Mouse (Mus musculus): ENCODE data around the gene Rbfox3. TPM values are rescaled to one million over a fixed set of nuclear protein-coding genes. Genes with fewer than 3 reads are reported as not detected.

The Rbfox3 gene
- polyA plus RNA-seq, 1 experiment: not detected

DNA sequence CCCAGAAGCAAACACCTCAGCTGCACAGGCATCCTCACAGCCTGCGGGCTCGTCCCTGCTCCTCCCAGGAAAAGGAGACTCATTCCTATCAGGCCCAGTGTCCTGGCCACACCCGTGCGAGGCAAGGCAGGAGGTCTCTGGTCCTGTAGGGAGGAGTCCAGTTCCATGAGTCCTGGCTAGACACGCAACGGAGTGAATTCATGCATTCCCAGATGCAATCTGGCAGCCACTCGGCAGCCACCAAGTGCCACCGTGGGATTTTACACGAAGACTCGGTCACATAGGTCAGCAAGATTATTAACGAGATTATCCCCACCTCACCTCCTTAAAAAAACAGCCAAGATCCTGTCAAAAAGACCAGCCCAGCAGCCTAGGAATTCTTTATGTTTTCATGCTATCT is 37.4 kb downstream of the Rbfox3 start:
- no peak overlapping the region for H3K4me2 ChIP-seq (ENCODE audit: low read depth)
- no peak overlapping the region for H3K4me3 ChIP-seq
- H3K79me2 ChIP-seq (ENCODE audit: control insufficient read depth, insufficient read depth): no peaks in the 10 kb centered on the region
- no peak for TF ChIP-seq MYOD1 (IDR thresholded peaks at IDR 0.05; ENCODE audit: control insufficient read depth in 1 of 3, insufficient read length in 2 of 3, low read depth in 2 of 3)
- peaks cover 53% of the 10 kb centered on the region for H3K27me3 ChIP-seq (ENCODE audit: control insufficient read depth, insufficient read depth, insufficient read length)
- H3K36me3 ChIP-seq (ENCODE audit: control insufficient read depth, insufficient read depth): no peaks in the 10 kb centered on the region
- H3ac ChIP-seq (ENCODE audit: control insufficient read depth, insufficient read length): no peak overlapping the region

DNA sequence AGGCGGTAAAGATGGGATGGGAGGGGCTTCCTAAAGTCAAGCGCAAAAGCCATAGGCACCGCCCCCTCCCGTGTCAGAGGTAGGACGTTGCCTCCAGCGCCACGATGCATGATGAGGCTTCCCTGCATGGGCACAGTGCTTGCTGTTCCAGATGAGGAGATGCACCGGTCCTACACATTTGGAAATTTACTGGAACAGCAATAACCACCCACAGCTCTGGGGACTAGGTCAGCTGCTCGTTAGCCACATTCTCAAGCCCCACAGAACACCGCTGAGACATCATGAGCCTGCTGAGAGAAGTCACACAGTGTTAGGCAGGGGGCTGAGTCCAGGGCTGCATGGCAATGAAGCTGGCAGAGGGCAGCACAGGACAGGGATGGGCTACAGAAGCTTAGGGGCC is 39.9 kb downstream of the Rbfox3 start:
- H3K27me3 ChIP-seq (ENCODE audit: control insufficient read depth, insufficient read depth, insufficient read length): peaks cover 37% of the 10 kb centered on the region
- no peak overlapping the region for H3K4me3 ChIP-seq
- no peaks in the 10 kb centered on the region for H3K79me2 ChIP-seq (ENCODE audit: control insufficient read depth, insufficient read depth)
- TF ChIP-seq MYOG (IDR thresholded peaks at IDR 0.05; ENCODE audit: control insufficient read depth in 1 of 3, insufficient read depth in 1 of 3, insufficient read length in 2 of 3, low read depth in 2 of 3): no peak
- TF ChIP-seq REST (IDR thresholded peaks at IDR 0.05; ENCODE audit: insufficient read depth, insufficient read length): no peak
- no peak for TF ChIP-seq TCF12 (IDR thresholded peaks at IDR 0.05; ENCODE audit: insufficient read depth, poor library complexity, severe bottlenecking)
- TF ChIP-seq POLR2AphosphoS2 (IDR thresholded peaks at IDR 0.05; ENCODE audit: insufficient read length, low read depth): no peak
- TF ChIP-seq MAX (IDR thresholded peaks at IDR 0.05; ENCODE audit: low read depth): no peak
- no peak for TF ChIP-seq SRF (IDR thresholded peaks at IDR 0.05; ENCODE audit: control insufficient read depth, insufficient read length, low read depth)
- no peak for TF ChIP-seq POLR2A (IDR thresholded peaks at IDR 0.05; ENCODE audit: insufficient read length, low read depth)
- no peak for TF ChIP-seq USF1 (IDR thresholded peaks at IDR 0.05; ENCODE audit: low read depth)
- no peak for TF ChIP-seq E2F4 (IDR thresholded peaks at IDR 0.05; ENCODE audit: insufficient read depth)
- TF ChIP-seq TCF3 (IDR thresholded peaks at IDR 0.05; ENCODE audit: insufficient read length, low read depth): no peak
- no peak overlapping the region for H3K4me2 ChIP-seq (ENCODE audit: low read depth)
- H3K36me3 ChIP-seq (ENCODE audit: control insufficient read depth, insufficient read depth): no peaks in the 10 kb centered on the region
- H3ac ChIP-seq (ENCODE audit: control insufficient read depth, insufficient read length): no peak overlapping the region

DNA sequence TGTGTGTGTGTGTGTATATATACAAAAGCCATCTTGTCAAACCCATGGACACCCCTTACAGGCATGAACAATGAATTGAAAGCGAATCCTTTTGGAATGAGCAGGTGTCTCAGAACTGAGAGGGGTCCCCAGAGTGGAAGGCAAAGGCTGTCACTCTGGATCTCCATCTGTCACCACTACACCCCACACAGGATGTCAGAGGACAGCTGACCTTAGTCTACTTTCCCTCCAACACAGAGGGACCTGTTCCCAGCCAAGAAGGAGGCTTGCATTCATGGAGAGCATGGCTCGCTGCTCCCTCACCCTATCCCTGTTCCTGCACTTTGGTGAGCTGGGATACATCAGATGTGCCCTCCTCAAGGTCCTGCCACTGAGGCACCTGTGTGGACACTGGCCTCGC is 48.0 kb downstream of the Rbfox3 start:
- H3K4me3 ChIP-seq: no peak overlapping the region
- no peak for TF ChIP-seq MYOD1 (IDR thresholded peaks at IDR 0.05; ENCODE audit: control insufficient read depth in 1 of 3, insufficient read length in 2 of 3, low read depth in 2 of 3)
- no peak for TF ChIP-seq MAX (IDR thresholded peaks at IDR 0.05; ENCODE audit: low read depth)
- no peak for TF ChIP-seq CEBPB (IDR thresholded peaks at IDR 0.05; ENCODE audit: insufficient read depth, poor library complexity, severe bottlenecking)
- TF ChIP-seq SRF (IDR thresholded peaks at IDR 0.05; ENCODE audit: control insufficient read depth, insufficient read length, low read depth): no peak
- TF ChIP-seq TCF3 (IDR thresholded peaks at IDR 0.05; ENCODE audit: insufficient read length, low read depth): no peak
- TF ChIP-seq E2F4 (IDR thresholded peaks at IDR 0.05; ENCODE audit: insufficient read depth): no peak
- no peak for TF ChIP-seq USF1 (IDR thresholded peaks at IDR 0.05; ENCODE audit: low read depth)
- no peak for TF ChIP-seq REST (IDR thresholded peaks at IDR 0.05; ENCODE audit: insufficient read depth, insufficient read length)
- no peak for TF ChIP-seq POLR2A (IDR thresholded peaks at IDR 0.05; ENCODE audit: insufficient read length, low read depth)
- no peak for TF ChIP-seq POLR2AphosphoS2 (IDR thresholded peaks at IDR 0.05; ENCODE audit: insufficient read length, low read depth)
- TF ChIP-seq TCF12 (IDR thresholded peaks at IDR 0.05; ENCODE audit: insufficient read depth, poor library complexity, severe bottlenecking): no peak
- no peak for TF ChIP-seq MYOG (IDR thresholded peaks at IDR 0.05; ENCODE audit: control insufficient read depth in 1 of 3, insufficient read depth in 1 of 3, insufficient read length in 2 of 3, low read depth in 2 of 3)
- H3K79me2 ChIP-seq (ENCODE audit: control insufficient read depth, insufficient read depth): no peaks in the 10 kb centered on the region
- H3ac ChIP-seq (ENCODE audit: control insufficient read depth, insufficient read length): no peak overlapping the region
- peaks cover 34% of the 10 kb centered on the region for H3K27me3 ChIP-seq (ENCODE audit: control insufficient read depth, insufficient read depth, insufficient read length)
- no peak overlapping the region for H3K4me2 ChIP-seq (ENCODE audit: low read depth)
- H3K36me3 ChIP-seq (ENCODE audit: control insufficient read depth, insufficient read depth): no peaks in the 10 kb centered on the region

DNA sequence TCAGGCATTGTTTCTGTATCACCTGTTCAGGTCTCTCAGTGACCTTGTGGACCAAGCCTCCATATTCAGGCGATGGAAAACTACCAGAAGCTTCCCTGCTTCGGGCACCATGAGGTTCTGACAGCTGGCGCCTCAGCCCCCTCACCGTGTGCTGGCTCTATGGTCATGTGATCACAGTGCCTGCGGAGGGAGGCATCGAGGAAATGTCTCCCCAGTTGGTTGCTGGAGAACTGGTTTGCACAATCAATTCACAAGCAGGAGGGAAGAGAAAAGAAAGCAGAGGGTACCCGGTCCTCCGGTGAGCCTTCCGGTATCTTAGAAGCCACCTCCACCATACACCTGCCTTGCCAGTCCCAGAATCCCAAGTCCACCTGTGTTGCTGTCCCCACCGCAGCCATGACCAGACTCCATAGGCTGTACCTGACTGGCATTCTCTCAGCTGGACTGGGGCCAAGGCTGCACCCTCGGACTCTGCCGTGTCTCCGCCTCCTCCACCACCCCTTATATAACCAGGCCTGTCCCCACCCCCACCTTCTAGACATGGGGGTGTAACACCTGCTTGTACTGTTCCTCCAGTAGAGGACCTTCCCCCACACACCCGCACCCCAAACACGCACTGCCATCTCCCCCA is 49.5 kb downstream of the Rbfox3 start:
- no peak overlapping the region for H3K4me3 ChIP-seq
- H3ac ChIP-seq (ENCODE audit: control insufficient read depth, insufficient read length): no peak overlapping the region
- no peak for TF ChIP-seq TCF3 (IDR thresholded peaks at IDR 0.05; ENCODE audit: insufficient read length, low read depth)
- TF ChIP-seq MAX (IDR thresholded peaks at IDR 0.05; ENCODE audit: low read depth): no peak
- no peak for TF ChIP-seq USF1 (IDR thresholded peaks at IDR 0.05; ENCODE audit: low read depth)
- TF ChIP-seq POLR2A (IDR thresholded peaks at IDR 0.05; ENCODE audit: insufficient read length, low read depth): no peak
- no peak for TF ChIP-seq CEBPB (IDR thresholded peaks at IDR 0.05; ENCODE audit: insufficient read depth, poor library complexity, severe bottlenecking)
- TF ChIP-seq POLR2AphosphoS2 (IDR thresholded peaks at IDR 0.05; ENCODE audit: insufficient read length, low read depth): no peak
- no peak for TF ChIP-seq MYOG (IDR thresholded peaks at IDR 0.05; ENCODE audit: control insufficient read depth in 1 of 3, insufficient read depth in 1 of 3, insufficient read length in 2 of 3, low read depth in 2 of 3)
- no peak for TF ChIP-seq MYOD1 (IDR thresholded peaks at IDR 0.05; ENCODE audit: control insufficient read depth in 1 of 3, insufficient read length in 2 of 3, low read depth in 2 of 3)
- TF ChIP-seq E2F4 (IDR thresholded peaks at IDR 0.05; ENCODE audit: insufficient read depth): no peak
- TF ChIP-seq TCF12 (IDR thresholded peaks at IDR 0.05; ENCODE audit: insufficient read depth, poor library complexity, severe bottlenecking): no peak
- TF ChIP-seq REST (IDR thresholded peaks at IDR 0.05; ENCODE audit: insufficient read depth, insufficient read length): no peak
- H3K27me3 ChIP-seq (ENCODE audit: control insufficient read depth, insufficient read depth, insufficient read length): peaks cover 35% of the 10 kb centered on the region
- H3K4me2 ChIP-seq (ENCODE audit: low read depth): no peak overlapping the region
- no peaks in the 10 kb centered on the region for H3K36me3 ChIP-seq (ENCODE audit: control insufficient read depth, insufficient read depth)
- H3K79me2 ChIP-seq (ENCODE audit: control insufficient read depth, insufficient read depth): no peaks in the 10 kb centered on the region

DNA sequence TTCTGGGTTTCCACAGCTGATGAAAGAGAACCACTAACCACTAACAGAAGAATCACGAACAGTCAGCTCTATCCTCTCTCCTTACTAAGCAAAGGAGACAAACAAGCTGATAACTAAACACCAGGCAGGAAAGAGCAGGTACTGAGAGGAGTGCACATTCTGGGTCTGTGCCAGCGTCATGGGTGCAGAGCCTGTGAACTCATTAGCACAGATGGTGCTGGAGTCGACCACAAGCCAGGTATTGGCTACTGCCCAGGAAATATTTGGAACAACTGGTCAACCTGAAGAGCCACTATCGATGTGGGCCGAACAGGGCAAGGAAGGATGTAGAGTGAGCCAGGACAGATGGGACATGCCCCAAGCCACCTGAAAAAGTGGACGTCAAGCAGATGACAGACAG is 50.2 kb downstream of the Rbfox3 start:
- no peak overlapping the region for H3K4me3 ChIP-seq
- H3K27me3 ChIP-seq (ENCODE audit: control insufficient read depth, insufficient read depth, insufficient read length): peaks cover 42% of the 10 kb centered on the region
- H3ac ChIP-seq (ENCODE audit: control insufficient read depth, insufficient read length): no peak overlapping the region
- H3K36me3 ChIP-seq (ENCODE audit: control insufficient read depth, insufficient read depth): no peaks in the 10 kb centered on the region
- TF ChIP-seq MYOD1 (IDR thresholded peaks at IDR 0.05; ENCODE audit: control insufficient read depth in 1 of 3, insufficient read length in 2 of 3, low read depth in 2 of 3) (no peak), SRF (IDR thresholded peaks at IDR 0.05; ENCODE audit: control insufficient read depth, insufficient read length, low read depth) (no peak), USF1 (IDR thresholded peaks at IDR 0.05; ENCODE audit: low read depth) (no peak), E2F4 (IDR thresholded peaks at IDR 0.05; ENCODE audit: insufficient read depth) (no peak), TCF12 (IDR thresholded peaks at IDR 0.05; ENCODE audit: insufficient read depth, poor library complexity, severe bottlenecking) (no peak), MYOG (IDR thresholded peaks at IDR 0.05; ENCODE audit: control insufficient read depth in 1 of 3, insufficient read depth in 1 of 3, insufficient read length in 2 of 3, low read depth in 2 of 3) (no peak), POLR2AphosphoS2 (IDR thresholded peaks at IDR 0.05; ENCODE audit: insufficient read length, low read depth) (no peak), CEBPB (IDR thresholded peaks at IDR 0.05; ENCODE audit: insufficient read depth, poor library complexity, severe bottlenecking) (no peak), MAX (IDR thresholded peaks at IDR 0.05; ENCODE audit: low read depth) (no peak), REST (IDR thresholded peaks at IDR 0.05; ENCODE audit: insufficient read depth, insufficient read length) (no peak), POLR2A (IDR thresholded peaks at IDR 0.05; ENCODE audit: insufficient read length, low read depth) (no peak), TCF3 (IDR thresholded peaks at IDR 0.05; ENCODE audit: insufficient read length, low read depth) (no peak)
- H3K4me2 ChIP-seq (ENCODE audit: low read depth): no peak overlapping the region
- H3K79me2 ChIP-seq (ENCODE audit: control insufficient read depth, insufficient read depth): no peaks in the 10 kb centered on the region

Measured in myocyte (in vitro differentiated cells).